Mouse (Mus musculus) CD4-positive, CD25-positive, alpha-beta regulatory T cell, adult 2 months (primary cell): ENCODE data around the gene Tnik.
A peak's percentile ranks its signal among the peaks of the same experiment; 100 is the strongest.

Experiments used
- DNase-seq: peaks from one replicate; pipeline ENCODE4 v3.0.0-alpha.2; 2012; ENCODE audit warnings: low read depth, low spot score

The Tnik gene

GRCm38 (mm10) chr3:28263948-28264840 lies 1.2 kb downstream of the Tnik start:
- DNase-seq: peak; percentile 78

GRCm38 (mm10) chr3:28264841-28265150 lies 1.8 kb downstream of the Tnik start:
- DNase-seq: peak; percentile 53

GRCm38 (mm10) chr3:28265183-28265582 lies 2.2 kb downstream of the Tnik start:
- DNase-seq: peak; percentile 54

- no peak for DNase-seq
These were observed 2.6 kb downstream of the Tnik start for GRCm38 (mm10) chr3:28265656-28266055.

GRCm38 (mm10) chr3:28267211-28267610 lies 4.2 kb downstream of the Tnik start:
- DNase-seq: no peak

GRCm38 (mm10) chr3:28269716-28270115 lies 6.7 kb downstream of the Tnik start:
- no peak for DNase-seq

- peak; percentile 32 for DNase-seq
These were observed 8.9 kb downstream of the Tnik start for GRCm38 (mm10) chr3:28271884-28272283.

GRCm38 (mm10) chr3:28274763-28275162 lies 11.7 kb downstream of the Tnik start:
- DNase-seq: peak; percentile 29

- no peak for DNase-seq
These were observed 26.7 kb downstream of the Tnik start for GRCm38 (mm10) chr3:28289693-28290092.

- no peak for DNase-seq
These were observed 38.4 kb downstream of the Tnik start for GRCm38 (mm10) chr3:28301378-28301777.

- DNase-seq: no peak
These were observed 40.9 kb downstream of the Tnik start for GRCm38 (mm10) chr3:28303915-28304314.

GRCm38 (mm10) chr3:28306852-28307251 lies 43.8 kb downstream of the Tnik start:
- DNase-seq: no peak

GRCm38 (mm10) chr3:28314438-28314837 lies 51.4 kb downstream of the Tnik start:
- DNase-seq: no peak

- DNase-seq: no peak
These were observed 54.3 kb downstream of the Tnik start for GRCm38 (mm10) chr3:28317339-28317738.

GRCm38 (mm10) chr3:28321635-28322034 lies 58.6 kb downstream of the Tnik start:
- no peak for DNase-seq

- DNase-seq: no peak
These were observed 62.7 kb downstream of the Tnik start for GRCm38 (mm10) chr3:28325613-28326233.

GRCm38 (mm10) chr3:28332316-28332715 lies 69.3 kb downstream of the Tnik start:
- DNase-seq: no peak

- DNase-seq: no peak
These were observed 70.9 kb downstream of the Tnik start for GRCm38 (mm10) chr3:28333869-28334268.

- DNase-seq: no peak
These were observed 71.5 kb downstream of the Tnik start for GRCm38 (mm10) chr3:28334547-28334946.

GRCm38 (mm10) chr3:28340071-28340470 lies 77.1 kb downstream of the Tnik start:
- DNase-seq: no peak

GRCm38 (mm10) chr3:28343204-28343603 lies 80.2 kb downstream of the Tnik start:
- DNase-seq: no peak

GRCm38 (mm10) chr3:28343661-28344060 lies 80.6 kb downstream of the Tnik start:
- DNase-seq: no peak

GRCm38 (mm10) chr3:28345446-28345845 lies 82.4 kb downstream of the Tnik start:
- no peak for DNase-seq
